Mouse (Mus musculus) olfactory bulb, adult 2 months (tissue): ENCODE measurements around the gene Unc13d.

ENCODE experiments used
- CTCF ChIP-seq: fragments of 200-500 bp; IDR thresholded peaks from 2 replicates; pipeline ENCODE4 v1.5.1; 2012; ENCODE audit warnings: low read depth, mild to moderate bottlenecking, low read length, moderate library complexity; ENCODE audit not compliant: insufficient read depth
- POLR2A ChIP-seq: fragments of 200-500 bp; IDR thresholded peaks from 2 replicates; pipeline ENCODE4 v1.6.1; 2012; ENCODE audit warnings: mild to moderate bottlenecking, low read depth, low read length, moderate library complexity; ENCODE audit not compliant: insufficient read depth

- TF ChIP-seq POLR2A (no peak), CTCF (no peak)
Measured at GRCm38 (mm10) chr11:116075539-116076265, 2.1 kb downstream of the Unc13d start.
